Mouse (Mus musculus): ENCODE measurements around the gene Sit1. TPM values are rescaled to one million over a fixed set of nuclear protein-coding genes. Genes with fewer than 3 reads are reported as not detected.
A peak's percentile ranks its signal among the peaks of the same experiment; 100 is the strongest.

The Sit1 gene
- polyA plus RNA-seq, 1 experiment = 0.85 TPM

DNA sequence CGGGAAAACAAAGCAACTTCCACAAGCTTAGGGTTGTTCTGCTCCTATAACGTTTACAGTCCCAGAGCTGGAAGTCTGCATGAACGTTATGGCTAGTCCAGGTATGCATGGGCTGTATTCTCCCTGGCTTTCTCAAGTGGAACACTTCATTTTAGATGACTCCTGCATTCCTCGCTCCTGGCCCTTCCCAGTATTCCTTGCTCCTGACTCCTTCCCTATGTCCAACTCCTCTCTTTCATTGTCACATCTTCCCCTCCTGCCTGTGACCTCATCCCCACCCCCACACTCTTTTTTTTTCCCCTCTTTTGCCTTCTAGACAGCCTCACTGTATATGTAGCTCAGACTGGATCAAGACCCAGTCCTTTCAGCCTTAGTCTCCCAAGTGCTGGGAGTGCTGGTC is 30.3 kb upstream of the Sit1 start:
- WGBS = 64% methylated on average over 4 of the region's 4 CpGs
- TF ChIP-seq CTCF (IDR thresholded peaks at IDR 0.05; ENCODE audit: insufficient read depth, low read length) = no peak
- TF ChIP-seq POLR2A (IDR thresholded peaks at IDR 0.05; ENCODE audit: borderline replicate concordance, extremely low read depth, low read depth, low read length) = no peak
- Histone ChIP-seq H3K4me1 (ENCODE audit: control insufficient read depth, insufficient read depth, low read length) (peaks cover 3% of the 10 kb centered on the region; the same call in 1 of the 2 replicates), H3K4me3 (replicated peaks; ENCODE audit: extremely low read depth, low read depth, low read length) (no peak overlapping the region)
- DNase-seq = no peak

DNA sequence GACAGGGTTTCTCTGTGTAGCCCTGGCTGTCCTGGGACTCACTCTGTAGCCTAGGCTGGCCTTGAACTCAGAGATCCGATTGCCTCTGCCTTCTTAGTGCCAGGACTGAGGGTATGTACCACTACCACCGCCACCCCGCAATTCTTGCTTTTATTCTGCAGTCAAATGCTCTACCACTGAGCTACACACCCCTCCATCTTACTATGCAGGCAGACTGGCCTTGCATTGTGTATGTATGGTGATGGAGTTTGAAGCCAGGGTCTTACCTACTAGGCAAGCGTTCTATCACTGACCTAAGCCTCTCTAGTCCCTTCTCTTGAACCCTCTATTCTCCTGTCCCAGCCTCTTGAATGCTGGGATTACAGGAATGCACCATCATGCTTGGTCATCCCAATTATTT is 29.8 kb upstream of the Sit1 start:
- TF ChIP-seq POLR2A (IDR thresholded peaks at IDR 0.05; ENCODE audit: borderline replicate concordance, extremely low read depth, low read depth, low read length) (no peak), CTCF (IDR thresholded peaks at IDR 0.05; ENCODE audit: insufficient read depth, low read length) (no peak)
- 82% methylated on average over 4 of the region's 4 CpGs for WGBS
- no peak overlapping the region for H3K4me3 ChIP-seq (replicated peaks; ENCODE audit: extremely low read depth, low read depth, low read length)
- no peak for DNase-seq
- H3K4me1 ChIP-seq (ENCODE audit: control insufficient read depth, insufficient read depth, low read length) = peaks cover 4% of the 10 kb centered on the region; the same call in 1 of the 2 replicates

DNA sequence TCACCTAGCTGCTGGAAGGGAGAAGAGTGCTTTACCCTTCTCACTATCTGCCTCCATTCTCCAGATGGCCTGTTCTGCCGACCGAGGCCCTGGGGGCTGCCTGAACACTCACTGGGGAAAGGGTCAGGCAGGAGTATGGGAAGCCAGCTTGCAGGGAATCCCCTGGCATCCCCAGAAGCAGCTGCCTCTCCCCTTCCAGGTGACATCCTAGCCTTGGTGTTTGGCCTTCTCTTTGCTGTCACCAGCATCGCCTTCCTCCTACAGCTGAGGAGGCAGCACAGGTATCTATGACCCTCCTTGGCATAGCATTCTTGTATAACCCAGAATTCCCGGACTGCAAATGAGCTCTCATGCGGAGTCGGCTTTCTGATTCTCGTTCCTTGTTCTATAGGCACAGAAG is 29.1 kb upstream of the Sit1 start:
- H3K4me1 ChIP-seq (ENCODE audit: control insufficient read depth, insufficient read depth, low read length) = peaks cover 7% of the 10 kb centered on the region; the same call in 1 of the 2 replicates
- TF ChIP-seq CTCF (IDR thresholded peaks at IDR 0.05; ENCODE audit: insufficient read depth, low read length) = no peak
- TF ChIP-seq POLR2A (IDR thresholded peaks at IDR 0.05; ENCODE audit: borderline replicate concordance, extremely low read depth, low read depth, low read length) = no peak
- H3K4me3 ChIP-seq (replicated peaks; ENCODE audit: extremely low read depth, low read depth, low read length) = no peak overlapping the region
- WGBS = 68% methylated on average over 7 of the region's 7 CpGs
- DNase-seq = no peak

DNA sequence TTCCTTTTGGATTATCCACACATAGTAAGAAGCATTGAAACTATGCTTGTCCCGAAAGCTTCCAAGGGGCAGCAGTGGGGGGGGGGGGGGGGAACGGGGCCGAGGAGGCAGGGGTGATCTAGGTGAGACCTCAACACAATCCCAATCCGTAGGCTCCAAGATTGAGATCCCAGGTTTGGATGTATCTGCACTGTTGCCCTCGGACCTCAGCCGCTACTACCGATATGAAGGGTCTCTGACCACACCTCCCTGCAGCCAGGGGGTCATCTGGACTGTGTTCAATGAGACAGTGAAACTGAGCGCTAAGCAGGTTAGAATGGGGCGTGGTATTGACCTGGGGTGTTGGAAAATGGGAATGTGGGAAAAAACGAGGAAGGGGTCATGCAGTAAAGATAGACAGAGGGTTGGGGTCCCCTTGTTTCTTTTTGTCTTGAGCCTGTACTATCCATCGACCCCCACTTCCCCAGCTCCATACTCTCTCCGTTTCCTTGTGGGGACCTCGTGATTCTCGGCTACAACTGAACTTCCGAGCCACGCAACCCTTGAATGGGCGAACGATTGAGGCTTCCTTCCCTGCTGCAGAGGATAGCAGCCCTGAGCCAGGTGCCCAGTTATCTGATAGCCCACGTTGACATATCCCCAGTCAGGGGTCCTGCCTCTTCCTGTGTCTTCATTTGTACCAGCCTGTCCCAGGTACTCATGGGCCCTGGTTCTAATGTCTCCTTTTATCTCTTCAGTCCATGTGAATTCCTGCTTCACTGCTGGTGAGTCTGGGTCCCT is 28.3 kb upstream of the Sit1 start:
- TF ChIP-seq POLR2A (IDR thresholded peaks at IDR 0.05; ENCODE audit: borderline replicate concordance, extremely low read depth, low read depth, low read length) = no peak
- TF ChIP-seq CTCF (IDR thresholded peaks at IDR 0.05; ENCODE audit: insufficient read depth, low read length) = no peak
- DNase-seq = no peak
- Histone ChIP-seq H3K4me1 (ENCODE audit: control insufficient read depth, insufficient read depth, low read length) (peaks cover 7% of the 10 kb centered on the region; the same call in 1 of the 2 replicates), H3K4me3 (replicated peaks; ENCODE audit: extremely low read depth, low read depth, low read length) (no peak overlapping the region)
- 72% methylated on average over 19 of the region's 19 CpGs for WGBS

DNA sequence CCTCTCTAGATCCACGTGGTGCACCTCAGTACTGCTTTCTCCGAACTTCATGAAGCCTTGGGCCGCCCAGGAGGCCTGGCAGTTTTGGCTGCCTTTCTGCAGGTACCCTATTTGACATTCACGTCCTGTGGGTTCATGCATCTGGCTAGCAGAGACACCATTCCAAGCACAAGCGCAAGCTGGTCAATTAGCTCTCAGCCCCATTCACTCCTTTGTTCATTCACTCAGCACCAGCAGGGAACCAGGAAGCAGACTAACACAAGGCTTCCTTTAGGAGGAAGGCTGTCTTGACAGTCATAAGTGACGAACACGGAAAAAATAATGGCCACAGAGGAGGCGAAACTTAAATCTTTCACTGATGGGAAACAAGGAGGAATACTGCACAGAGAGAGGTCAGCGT is 25.6 kb upstream of the Sit1 start:
- TF ChIP-seq POLR2A (IDR thresholded peaks at IDR 0.05; ENCODE audit: borderline replicate concordance, extremely low read depth, low read depth, low read length) (no peak), CTCF (IDR thresholded peaks at IDR 0.05; ENCODE audit: insufficient read depth, low read length) (no peak)
- H3K4me1 ChIP-seq (ENCODE audit: control insufficient read depth, insufficient read depth, low read length) = peaks cover 7% of the 10 kb centered on the region; the same call in 1 of the 2 replicates
- no peak overlapping the region for H3K4me3 ChIP-seq (replicated peaks; ENCODE audit: extremely low read depth, low read depth, low read length)
- no peak for DNase-seq
- 35% methylated on average over 9 of the region's 9 CpGs for WGBS

DNA sequence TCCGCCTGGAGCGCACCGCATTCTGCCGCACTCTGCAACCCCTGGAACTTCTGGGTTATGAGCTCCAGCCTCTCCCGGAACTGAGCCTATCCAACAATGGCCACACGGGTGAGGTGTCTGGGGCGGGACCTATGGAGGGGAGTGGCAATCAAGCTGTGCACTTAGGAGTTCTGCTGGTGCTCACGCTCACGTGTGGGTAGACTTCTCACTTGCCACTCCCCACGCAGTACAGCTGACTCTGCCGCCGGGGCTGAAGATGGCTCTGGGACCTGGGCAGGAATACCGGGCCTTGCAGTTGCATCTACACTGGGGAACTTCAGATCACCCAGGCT is 25.1 kb upstream of the Sit1 start:
- WGBS = 2% methylated on average over 13 of the region's 13 CpGs
- Histone ChIP-seq H3K4me3 (replicated peaks; ENCODE audit: extremely low read depth, low read depth, low read length) (peak overlapping the region; percentile 52), H3K4me1 (ENCODE audit: control insufficient read depth, insufficient read depth, low read length) (peaks cover 7% of the 10 kb centered on the region; the same call in 1 of the 2 replicates)
- TF ChIP-seq CTCF (IDR thresholded peaks at IDR 0.05; ENCODE audit: insufficient read depth, low read length) (no peak), POLR2A (IDR thresholded peaks at IDR 0.05; ENCODE audit: borderline replicate concordance, extremely low read depth, low read depth, low read length) (peak; percentile 61; the same call in 1 of the 2 replicates)
- peak; percentile 79 for DNase-seq

DNA sequence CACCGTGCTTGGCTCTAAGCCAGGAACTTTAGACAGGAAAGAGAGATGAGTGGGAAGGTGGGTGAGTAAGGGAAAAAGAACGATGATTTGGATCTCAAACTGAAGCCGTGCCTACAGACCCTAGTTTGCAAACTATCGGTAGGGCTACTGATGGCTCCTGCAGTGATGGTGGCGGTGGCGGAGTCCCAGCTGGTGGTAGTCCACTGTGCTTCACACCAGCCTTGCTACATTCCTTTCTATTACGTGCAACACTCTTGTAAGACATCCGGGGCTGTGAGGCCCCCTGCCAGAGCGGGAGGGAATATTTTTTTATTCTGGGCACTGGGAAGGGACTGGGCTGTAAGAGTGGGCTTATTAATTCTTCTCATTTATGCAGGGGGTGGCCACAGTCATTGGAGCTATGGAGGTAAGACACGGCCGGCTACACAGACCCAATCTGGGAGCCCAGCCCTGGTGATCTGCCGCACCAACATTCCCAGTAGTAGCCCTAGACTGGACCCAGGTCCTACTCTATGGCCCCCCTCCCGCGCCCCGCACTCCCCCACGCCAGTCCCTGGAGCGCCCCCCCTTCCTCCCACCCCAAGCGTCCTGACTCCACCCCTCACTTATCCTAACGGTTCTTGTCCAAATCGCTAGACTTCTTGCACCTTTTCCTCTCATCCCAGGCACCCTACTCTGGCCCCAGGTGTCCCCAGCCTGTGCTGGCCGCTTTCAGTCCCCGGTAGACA is 24.6 kb upstream of the Sit1 start:
- H3K4me3 ChIP-seq (replicated peaks; ENCODE audit: extremely low read depth, low read depth, low read length) = peak overlapping the region; percentile 52
- 7% methylated on average over 22 of the region's 22 CpGs for WGBS
- TF ChIP-seq CTCF (IDR thresholded peaks at IDR 0.05; ENCODE audit: insufficient read depth, low read length) (no peak), POLR2A (IDR thresholded peaks at IDR 0.05; ENCODE audit: borderline replicate concordance, extremely low read depth, low read depth, low read length) (no peak)
- DNase-seq = peak; percentile 41
- H3K4me1 ChIP-seq (ENCODE audit: control insufficient read depth, insufficient read depth, low read length) = peaks cover 7% of the 10 kb centered on the region; the same call in 1 of the 2 replicates

DNA sequence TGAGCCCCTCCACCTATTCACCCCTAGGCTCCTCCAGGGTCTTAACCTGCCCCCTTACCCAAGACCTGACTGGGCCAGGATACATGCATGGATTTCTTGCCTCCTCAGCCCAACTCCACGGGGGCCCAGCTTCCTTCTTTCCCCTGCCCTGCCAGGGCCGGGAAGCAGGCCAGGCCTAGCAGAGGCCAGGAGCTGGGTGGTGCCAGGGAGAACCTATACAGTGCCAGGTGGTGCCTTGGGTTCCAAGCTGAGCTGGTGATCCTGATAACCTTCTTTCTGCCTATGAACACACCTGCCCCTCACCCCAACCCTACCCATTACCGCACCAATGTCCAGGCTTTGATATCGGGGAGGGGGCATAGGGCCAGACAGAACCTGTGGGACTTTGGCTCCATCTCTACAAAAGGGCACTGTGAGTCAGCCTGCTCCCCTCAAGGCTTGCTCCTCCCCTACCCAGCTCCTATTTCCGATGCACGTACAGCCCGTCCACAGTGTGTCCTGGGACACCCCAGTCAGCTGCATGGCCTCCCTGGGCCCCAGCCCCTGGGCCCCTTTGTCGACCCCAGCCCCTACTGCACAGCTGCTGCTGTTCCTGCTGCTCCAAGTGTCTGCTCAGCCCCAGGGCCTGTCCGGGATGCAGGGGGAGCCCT is 23.1 kb upstream of the Sit1 start, which contains the start of gene Car9:
TSS of gene Car9 (plus strand) at position 431 of the 650 bp plus-strand sequence.
- no peak for DNase-seq
- Histone ChIP-seq H3K4me3 (replicated peaks; ENCODE audit: extremely low read depth, low read depth, low read length) (no peak within 1 kb of the TSS), H3K4me1 (ENCODE audit: control insufficient read depth, insufficient read depth, low read length) (peaks cover 7% of the 10 kb centered on the region; the same call in 1 of the 2 replicates)
- TF ChIP-seq CTCF (IDR thresholded peaks at IDR 0.05; ENCODE audit: insufficient read depth, low read length) = no peak
- no peak for TF ChIP-seq POLR2A (IDR thresholded peaks at IDR 0.05; ENCODE audit: borderline replicate concordance, extremely low read depth, low read depth, low read length)
- WGBS = 59% methylated on average over 9 of the region's 9 CpGs

DNA sequence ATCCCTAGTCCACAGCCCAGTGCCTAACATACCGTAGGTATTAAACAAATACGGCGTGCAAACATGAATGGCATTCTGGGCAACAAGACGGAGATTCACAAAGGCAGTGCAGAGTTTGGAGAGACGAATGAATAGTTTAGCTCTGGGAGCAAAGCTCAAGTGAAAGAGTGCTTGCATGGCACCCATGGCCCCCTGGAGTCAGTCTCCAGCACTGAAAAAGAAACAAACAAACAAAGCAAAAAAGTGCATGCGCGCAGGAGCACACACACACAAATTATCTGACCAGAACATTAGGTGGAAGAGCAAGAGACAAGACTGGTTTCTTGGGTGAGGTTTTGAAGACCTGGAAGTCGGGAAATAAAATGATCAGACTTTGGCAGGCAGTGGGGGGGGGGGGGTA is 22.5 kb upstream of the Sit1 start:
- no peak for DNase-seq
- Histone ChIP-seq H3K4me1 (ENCODE audit: control insufficient read depth, insufficient read depth, low read length) (peaks cover 7% of the 10 kb centered on the region; the same call in 1 of the 2 replicates), H3K4me3 (replicated peaks; ENCODE audit: extremely low read depth, low read depth, low read length) (no peak overlapping the region)
- 81% methylated on average over 8 of the region's 8 CpGs for WGBS
- TF ChIP-seq POLR2A (IDR thresholded peaks at IDR 0.05; ENCODE audit: borderline replicate concordance, extremely low read depth, low read depth, low read length) = no peak
- TF ChIP-seq CTCF (IDR thresholded peaks at IDR 0.05; ENCODE audit: insufficient read depth, low read length) = no peak

Measured in lung, adult 2 months (tissue).